Mouse (Mus musculus) frontal cortex, adult (tissue): ENCODE results near the gene Immt.
"Not testable (repeated sequence)": the region's sequence is repeated elsewhere in the genome, so short reads cannot be mapped to it uniquely, and the experiment has no call there.

Experiments
- ATAC-seq: cut with Nextera tagmentation; 2 replicates; pipeline ENCODE4 v1.9.2; 2017; ENCODE audit warnings: mild to moderate bottlenecking, moderate library complexity, mixed read lengths; ENCODE audit not compliant: low TSS enrichment

The Immt gene

GRCm38 (mm10) chr6:71840597-71841290 is 9.6 kb downstream of the Immt start:
- no peak for ATAC-seq

DNA sequence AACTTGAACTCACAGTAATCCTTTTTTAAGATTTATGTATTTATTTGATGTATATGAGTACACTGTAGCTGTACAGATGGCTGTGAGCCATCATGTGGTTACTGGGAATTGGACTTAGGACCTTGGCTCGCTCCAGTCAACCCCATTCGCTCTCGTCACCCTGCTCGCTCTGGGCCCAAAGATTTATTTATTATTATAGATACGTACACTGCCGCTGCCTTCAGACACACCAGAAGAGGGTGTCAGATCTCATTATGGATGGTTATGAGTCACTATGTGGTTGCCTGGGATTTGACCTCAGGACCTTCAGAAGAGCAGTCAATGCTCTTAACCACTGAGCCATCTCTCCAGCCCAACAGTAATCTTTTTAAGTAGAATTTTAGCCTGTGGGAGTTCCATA is 15.8 kb downstream of the Immt start:
- not testable (repeated sequence) for ATAC-seq

DNA sequence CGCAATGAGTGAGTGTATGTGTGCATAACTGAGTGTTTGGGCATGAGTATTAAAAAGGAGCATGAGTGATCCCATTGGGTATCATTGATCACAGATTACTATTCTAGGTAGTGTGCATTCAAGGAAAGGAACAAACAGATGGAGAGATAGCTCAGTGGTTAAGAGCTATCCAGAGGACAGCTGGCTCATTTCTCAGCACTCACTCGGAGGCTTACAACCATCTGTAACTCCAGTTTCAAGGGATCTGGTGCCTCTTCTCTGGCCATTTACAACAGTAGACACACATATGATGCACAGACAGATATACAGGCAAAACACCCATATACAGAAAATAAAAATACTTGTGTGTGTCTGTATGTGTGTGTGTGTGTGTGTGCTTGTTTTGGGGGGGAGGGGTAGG is 36.6 kb downstream of the Immt start:
- no peak for ATAC-seq

DNA sequence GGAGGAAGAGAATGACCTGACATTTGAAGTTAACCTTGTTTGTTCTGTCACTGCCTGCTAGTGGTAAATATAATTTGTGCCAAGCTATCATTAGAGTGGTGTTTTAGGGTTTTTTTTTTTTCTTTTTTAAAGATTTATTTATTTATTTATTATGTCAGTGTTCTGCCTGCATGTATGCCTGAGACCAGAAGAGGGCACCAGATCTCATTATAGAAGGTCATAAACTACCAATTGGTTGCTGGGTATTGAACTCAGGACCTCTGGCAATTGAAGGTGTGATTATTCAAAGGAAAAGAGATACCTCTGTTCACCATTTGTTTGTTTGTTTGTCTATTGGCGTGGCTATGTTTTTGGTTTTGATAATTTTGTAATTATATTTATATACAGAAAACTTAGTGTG is 37.7 kb downstream of the Immt start:
- no peak for ATAC-seq

DNA sequence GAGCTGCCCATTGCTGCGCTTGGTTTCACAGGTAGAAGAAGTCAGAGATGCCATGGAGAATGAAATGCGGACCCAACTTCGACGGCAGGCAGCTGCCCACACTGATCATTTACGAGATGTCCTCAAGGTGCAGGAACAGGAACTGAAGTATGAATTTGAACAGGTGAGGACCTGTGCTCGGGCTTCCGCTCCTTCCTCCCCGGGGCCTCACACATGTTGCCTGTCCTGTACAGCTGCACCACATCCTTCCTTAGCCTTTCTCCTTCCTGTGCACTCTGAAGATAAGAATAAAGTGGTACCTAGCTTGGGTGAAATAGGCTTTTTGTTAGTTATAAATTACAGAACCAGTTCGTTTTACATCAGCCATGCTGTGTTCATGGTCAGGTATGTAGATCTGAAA is 40.3 kb downstream of the Immt start:
- ATAC-seq, result no peak

- ATAC-seq, result peak; percentile 29; the same call in 1 of the 2 replicates
These were observed 47.0 kb downstream of the Immt start for GRCm38 (mm10) chr6:71877965-71878760.

DNA sequence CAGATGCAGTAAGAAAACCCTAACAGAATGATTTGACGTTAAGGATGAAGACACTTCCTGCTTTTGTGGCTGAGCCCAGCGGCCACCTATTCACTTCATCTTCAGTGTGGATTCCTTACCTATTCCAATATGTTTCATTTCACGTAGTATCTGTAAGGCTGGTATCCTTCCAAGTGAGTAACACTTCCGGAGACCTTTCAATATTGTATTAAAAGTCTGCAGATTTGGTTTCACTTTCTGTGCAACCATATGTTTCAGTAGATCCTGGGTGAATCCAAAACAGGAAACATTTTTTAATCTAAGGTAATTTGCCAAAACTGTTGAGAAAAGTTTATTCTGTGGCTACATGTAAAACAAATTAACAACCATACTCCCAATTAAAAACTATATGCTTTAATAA is 62.1 kb downstream of the Immt start:
- ATAC-seq, result no peak

- no peak for ATAC-seq
These were observed 76.6 kb downstream of the Immt start for GRCm38 (mm10) chr6:71907702-71908235.

DNA sequence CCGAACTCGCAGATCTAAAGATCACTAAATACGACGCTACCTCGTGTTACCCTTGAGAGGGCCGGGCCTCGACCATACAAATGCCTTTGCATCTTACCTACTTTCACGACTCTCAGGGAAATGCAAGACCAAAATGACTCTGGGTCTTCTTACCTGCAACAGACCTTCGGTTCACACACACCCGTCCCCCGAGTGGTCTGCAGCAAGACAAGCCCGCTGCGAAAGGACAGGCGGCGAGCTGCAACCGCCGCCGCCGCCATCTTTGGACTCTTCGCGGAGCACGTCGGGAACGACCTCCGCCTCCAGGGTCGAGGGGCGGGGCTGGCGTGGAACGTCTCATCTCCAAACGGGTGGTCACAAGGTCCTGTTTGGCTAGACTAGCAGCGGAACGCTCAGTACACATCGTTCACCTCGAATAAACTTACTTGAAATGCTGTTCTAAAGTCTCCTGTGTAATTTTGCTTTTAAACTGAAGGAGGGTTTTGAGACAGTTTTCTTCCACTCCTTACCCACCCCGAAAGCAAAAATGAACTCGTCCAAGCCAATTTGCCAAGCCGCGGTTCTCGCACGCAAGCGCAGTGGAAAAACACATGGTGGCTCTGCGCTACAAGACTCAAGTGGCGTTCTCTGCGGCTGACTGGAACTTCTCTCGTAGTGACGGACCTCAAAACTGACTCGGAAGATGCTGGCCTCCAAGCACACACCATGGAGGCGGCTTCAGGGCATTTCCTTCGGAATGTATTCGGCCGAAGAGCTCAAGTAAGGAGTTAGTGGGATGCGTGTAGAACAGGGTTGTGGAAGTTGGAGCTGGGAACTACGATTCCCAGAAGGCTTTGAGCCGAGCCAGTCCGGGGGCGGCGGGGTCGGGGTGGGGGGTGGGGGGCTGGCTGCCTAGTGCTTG is 77.6 kb downstream of the Immt start, which contains the start of the genes Ptcd3 and Polr1a:
TSS of gene Ptcd3 (minus strand) at position 270 of the 901 bp plus-strand sequence.
TSS of gene Polr1a (plus strand) at position 573 of the 901 bp plus-strand sequence.
- peak; percentile 92 for ATAC-seq

DNA sequence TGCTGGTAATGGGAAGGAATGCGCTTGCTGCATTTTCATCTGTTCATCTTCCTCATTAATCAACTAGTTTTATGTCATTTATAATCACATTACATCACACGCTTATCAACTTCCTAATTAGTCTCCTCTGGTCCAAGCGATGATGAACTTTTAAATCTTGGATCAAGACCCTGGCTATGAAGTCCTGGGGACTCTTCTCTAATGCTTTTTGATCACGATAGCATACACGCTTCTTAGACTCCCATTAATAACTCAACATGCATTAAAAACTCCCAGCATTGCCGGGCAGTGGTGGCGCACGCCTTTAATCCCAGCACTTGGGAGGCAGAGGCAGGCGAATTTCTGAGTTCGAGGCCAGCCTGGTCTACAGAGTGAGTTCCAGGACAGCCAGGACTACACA is 78.3 kb downstream of the Immt start:
- ATAC-seq, result no peak

DNA sequence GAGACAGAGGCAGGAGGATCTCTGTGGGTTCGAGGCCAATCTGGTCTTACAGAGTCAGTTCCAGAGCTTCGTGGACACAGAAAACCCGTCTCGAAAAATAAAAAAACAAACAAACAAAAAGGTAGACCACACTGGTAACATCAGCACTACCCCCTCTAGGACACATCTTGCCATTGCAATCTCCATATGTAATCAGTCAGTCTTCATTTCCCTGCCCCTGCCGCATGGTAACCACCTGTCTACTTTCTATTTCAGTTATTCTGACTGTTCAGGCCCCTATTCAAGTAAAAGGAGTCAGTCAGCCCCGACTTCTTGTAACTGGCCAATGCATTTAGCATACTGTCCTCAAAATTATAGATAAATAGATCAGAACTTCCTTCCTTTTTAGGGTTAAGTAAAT is 78.7 kb downstream of the Immt start:
- no peak for ATAC-seq

DNA sequence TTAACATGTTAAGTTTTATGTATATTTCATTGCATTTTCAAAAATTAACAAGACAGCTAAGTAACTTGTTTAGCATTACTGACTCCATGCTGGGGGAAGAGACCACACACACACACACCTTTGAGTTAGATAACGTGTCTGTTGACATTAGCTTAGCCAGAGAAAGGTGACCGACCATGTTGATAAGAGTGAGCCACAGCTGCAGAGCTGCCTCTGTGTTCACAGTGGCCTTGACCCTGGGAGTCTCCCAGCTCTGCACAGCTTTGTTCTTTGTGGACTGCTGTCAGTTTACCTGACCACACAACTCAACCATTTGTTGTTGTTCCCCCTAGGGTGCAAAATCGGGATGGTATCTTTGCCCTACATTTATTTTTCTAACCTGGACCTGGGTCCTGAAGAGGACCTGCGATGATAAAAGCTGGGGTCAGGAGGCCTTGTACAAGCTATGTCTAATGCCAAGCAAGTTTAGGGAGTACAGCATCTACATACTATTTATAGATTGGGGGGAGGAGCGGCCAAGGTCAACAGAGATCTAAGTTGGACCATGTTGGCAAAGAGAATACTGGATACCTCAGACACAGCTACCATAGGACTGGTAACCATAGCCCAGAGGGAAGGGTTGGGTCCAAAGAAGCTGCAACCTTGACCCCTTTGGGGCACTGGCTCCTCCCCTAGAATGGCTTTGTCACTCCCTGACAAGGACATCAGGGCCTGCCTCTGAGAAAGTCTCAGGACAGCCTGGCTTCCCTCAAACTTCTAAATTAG is 80.7 kb downstream of the Immt start:
- no peak for ATAC-seq

- ATAC-seq, result no peak
These were observed 89.6 kb downstream of the Immt start for GRCm38 (mm10) chr6:71920752-71921151.

- ATAC-seq, result not testable (repeated sequence)
These were observed 94.1 kb downstream of the Immt start for GRCm38 (mm10) chr6:71925233-71925632.
